Mouse (Mus musculus): ENCODE data around the gene Rbfox3.

Rbfox3 gene

GRCm38 (mm10) chr11:118652401-118653240 lies 258.8 kb downstream of the Rbfox3 start:
- no peak for DNase-seq

GRCm38 (mm10) chr11:118648369-118648768 lies 263.0 kb downstream of the Rbfox3 start:
- DNase-seq: peak; percentile 54

DNA sequence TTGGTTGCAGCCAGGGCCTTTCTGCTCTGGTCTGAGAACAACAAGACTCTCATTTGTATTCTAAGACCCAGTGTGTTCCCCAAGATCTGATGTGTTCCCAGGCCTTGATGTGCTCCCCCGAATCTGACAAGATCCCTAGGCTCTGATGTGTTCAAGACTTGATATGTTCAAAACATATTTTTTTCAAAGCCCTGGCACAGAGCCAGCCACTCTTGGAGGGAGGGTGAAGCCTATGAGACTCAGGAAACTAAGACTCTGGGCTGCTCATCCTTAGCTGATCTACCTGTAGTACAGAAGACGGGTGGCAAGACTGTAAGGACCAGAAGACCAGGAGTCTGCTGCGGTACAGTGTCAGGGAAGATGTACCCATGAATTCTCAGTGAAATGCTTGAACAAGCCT lies 264.5 kb downstream of the Rbfox3 start:
- no peak for DNase-seq

- no peak for DNase-seq
These were observed 266.2 kb downstream of the Rbfox3 start for GRCm38 (mm10) chr11:118645158-118645557.

- no peak for DNase-seq
These were observed 270.7 kb downstream of the Rbfox3 start for GRCm38 (mm10) chr11:118640706-118641105.

- no peak for DNase-seq
These were observed 273.7 kb downstream of the Rbfox3 start for GRCm38 (mm10) chr11:118637718-118638117.

DNA sequence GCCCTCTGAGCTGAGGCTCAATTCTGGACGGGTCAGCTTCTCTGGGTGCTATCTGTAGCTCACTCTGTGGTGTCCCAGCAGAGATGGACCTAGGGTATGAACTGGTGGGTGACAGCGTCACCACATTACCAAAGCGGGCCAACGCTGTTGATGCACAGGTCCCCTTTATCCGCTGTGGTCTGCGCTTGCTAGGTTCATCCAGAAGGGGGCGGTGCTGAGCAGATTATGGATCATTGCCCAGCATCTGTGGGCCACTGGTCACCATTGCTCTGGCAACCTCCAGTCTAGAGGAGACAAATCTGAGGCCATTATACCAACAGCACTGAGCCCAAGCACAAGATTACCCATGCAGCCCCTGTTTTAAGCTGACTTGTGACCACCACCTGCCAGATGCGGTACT lies 276.8 kb downstream of the Rbfox3 start:
- DNase-seq: no peak

GRCm38 (mm10) chr11:118629718-118630117 lies 281.7 kb downstream of the Rbfox3 start:
- DNase-seq: no peak

- no peak for DNase-seq
These were observed 283.9 kb downstream of the Rbfox3 start for GRCm38 (mm10) chr11:118627541-118627940.

GRCm38 (mm10) chr11:118620869-118621268 lies 290.5 kb downstream of the Rbfox3 start:
- DNase-seq: no peak

DNA sequence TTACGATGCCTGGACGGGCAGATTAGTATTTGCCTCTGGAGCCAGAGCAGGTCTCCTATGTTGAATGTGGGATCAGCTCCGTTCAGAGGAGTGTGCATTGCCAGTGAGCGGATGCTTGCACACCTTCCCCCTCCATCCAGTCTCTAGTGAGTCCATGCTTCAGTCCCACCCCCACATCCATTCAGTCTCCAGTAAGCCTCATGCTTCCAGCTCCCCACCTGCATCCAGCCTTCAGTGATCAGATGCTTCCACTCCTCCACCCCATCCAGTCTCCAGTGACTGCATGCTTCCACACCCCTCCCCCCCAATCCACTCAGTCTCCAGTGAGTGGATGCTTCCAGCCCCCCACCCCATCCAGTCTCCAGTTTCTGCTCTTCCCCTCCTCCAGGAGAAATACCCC lies 297.3 kb downstream of the Rbfox3 start:
- DNase-seq: no peak

- no peak for DNase-seq
These were observed 301.3 kb downstream of the Rbfox3 start for GRCm38 (mm10) chr11:118610128-118610527.

GRCm38 (mm10) chr11:118609236-118610000 lies 302.0 kb downstream of the Rbfox3 start:
- DNase-seq: no peak

DNA sequence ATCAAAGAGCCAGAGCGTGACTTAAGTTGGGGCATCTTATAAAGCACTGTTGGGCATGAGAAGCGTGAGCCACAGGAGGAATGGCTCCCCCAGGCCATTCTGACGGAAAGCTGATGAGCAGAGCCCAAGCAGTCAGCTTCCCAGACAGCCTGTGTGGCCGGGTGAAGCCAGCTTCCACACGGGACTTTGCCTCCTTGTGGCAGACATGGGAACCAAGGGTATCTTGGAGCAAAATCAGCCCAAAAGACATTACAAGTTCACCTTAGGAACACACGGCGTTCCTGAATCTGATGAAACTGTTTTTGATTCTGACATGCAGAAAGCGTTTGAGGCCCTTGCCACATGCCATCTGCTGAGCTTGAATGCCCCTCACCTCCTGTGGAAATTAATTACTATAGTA lies 303.5 kb downstream of the Rbfox3 start:
- no peak for DNase-seq

DNA sequence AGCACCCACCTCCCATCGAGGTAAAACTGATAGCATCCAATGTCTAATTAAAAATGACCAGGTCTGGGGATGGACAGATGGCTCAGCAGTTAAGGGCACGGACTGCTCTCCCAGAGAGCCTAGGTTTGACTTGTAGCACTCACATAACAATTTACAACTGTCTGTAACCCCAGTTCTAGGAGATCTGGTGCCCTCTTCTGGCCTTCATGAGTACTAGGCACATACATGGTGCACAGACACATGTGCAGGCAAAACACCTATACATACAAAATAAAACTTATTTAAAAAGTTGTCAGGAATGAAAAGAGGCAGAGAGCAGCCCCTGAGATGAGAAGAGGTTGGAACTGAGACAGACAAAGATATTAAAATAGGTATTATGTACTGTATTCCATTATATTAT lies 305.8 kb downstream of the Rbfox3 start:
- no peak for DNase-seq

GRCm38 (mm10) chr11:118604206-118604605 lies 307.2 kb downstream of the Rbfox3 start:
- no peak for DNase-seq

- DNase-seq: peak; percentile 40
These were observed 308.3 kb downstream of the Rbfox3 start for GRCm38 (mm10) chr11:118603126-118603525.

GRCm38 (mm10) chr11:118601484-118601883 lies 309.9 kb downstream of the Rbfox3 start:
- no peak for DNase-seq

GRCm38 (mm10) chr11:118600168-118600567 lies 311.2 kb downstream of the Rbfox3 start:
- no peak for DNase-seq

GRCm38 (mm10) chr11:118598726-118599125 lies 312.7 kb downstream of the Rbfox3 start:
- DNase-seq: no peak

DNA sequence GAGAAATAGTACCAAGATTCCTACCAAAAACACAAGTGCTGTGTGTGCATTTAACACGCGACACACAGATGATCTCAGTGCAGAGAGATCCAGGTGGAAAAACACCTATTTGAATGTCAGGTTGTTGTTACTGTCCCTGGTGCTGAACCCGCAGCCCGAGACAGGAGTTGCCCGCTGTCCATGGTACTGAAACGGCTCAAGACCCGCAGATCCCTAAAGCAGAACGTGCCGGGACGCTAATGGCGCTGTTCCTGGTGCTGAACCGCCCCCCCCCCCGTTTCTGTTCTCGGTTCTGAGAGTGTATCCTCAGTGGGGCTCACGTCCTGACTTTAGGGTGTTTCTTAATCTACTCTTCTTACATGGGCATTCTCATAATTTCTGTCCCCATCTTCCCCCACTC lies 326.6 kb downstream of the Rbfox3 start:
- peak; percentile 90 for DNase-seq

DNA sequence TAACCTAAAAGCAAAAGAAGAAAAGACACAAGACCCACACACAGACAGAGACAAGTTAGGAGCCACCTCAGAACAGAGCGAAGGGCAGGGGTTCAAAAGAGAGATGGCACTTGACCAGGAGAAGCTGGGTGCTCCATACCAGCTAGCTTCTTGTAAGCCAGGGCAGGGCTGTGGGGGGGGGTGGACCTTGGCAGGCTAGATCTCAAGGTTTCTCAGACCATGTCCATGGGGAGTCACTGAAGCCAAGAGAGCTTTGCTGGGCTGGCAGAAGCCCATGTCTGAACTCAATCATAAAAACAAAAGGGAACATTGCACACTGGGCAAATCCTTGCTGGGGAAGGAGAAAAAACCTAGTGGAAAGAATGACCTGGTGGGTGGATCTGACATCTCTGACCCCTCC lies 327.4 kb downstream of the Rbfox3 start:
- no peak for DNase-seq

- no peak for DNase-seq
These were observed 327.8 kb downstream of the Rbfox3 start for GRCm38 (mm10) chr11:118583573-118583972.

DNA sequence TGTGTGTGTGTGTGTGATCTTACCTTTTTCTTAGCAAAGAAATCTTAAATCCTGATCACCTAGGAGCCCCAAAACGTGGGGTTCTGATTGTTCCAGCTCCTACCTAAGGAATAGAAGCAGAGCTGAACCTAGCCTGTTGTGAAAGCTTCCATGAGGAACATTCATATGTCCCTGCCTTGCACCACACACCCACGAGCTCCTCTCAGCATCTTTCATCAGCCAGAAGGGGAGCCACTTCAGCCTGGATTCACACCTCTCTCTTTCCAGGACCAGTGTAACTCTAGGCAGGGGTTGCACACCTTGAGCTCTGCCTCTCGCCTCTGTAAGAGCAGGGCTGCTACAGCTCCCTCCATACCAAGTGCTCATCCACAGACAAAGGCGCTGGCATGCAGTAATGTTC lies 330.4 kb downstream of the Rbfox3 start:
- DNase-seq: no peak
